In the genomic region with DNA sequence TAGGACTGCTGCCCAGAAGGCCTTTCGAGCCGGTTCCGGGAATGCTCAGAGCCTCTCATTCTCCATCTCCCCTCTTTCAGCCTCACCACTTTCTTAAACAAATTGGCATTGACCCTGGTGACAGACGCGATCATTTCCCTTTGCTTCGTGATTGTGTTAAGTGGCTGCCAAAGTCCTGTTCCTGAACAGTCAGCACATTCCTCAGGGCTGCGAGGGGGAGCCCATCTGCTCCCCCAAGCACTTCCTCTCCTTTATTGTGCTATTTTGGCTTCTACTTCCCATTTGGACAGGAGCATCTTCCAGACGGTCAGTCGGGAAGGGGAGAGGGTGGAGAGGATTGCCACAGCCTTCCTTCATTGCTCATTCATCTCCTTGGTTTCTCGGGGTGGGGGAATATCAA, we compare ENCODE assay signal across 17 mouse cellular contexts. TPM values are rescaled to one million over a fixed set of nuclear protein-coding genes. Genes with fewer than 3 reads are reported as not detected.
A peak's percentile ranks its signal among the peaks of the same experiment; 100 is the strongest.
DNase-seq lines count a peak whose midpoint lies in the region; ATAC-seq and TF ChIP-seq lines count a peak whose summit lies in the region.
"Had no signal": no experiment of that assay in that cellular context is flagged by ENCODE, and none has a peak within 500 bp of the region (broad histone marks: within the 10 kb centered on the region; RNA-seq: fewer than 3 reads in every experiment).

No protein-coding gene starts in this region.

- no peaks in the 10 kb centered on the region for H3K4me1 ChIP-seq in embryonic facial prominence, embryonic 14.5 days (ENCODE audit: control insufficient read depth, insufficient read depth, low read length)
- H3K4me1 ChIP-seq in embryonic facial prominence, embryonic 10.5 days: no peaks in the 10 kb centered on the region
- no peaks in the 10 kb centered on the region for H3K4me1 ChIP-seq in kidney, adult 2 months (ENCODE audit: control insufficient read depth, insufficient read depth, low read length)
- no peaks in the 10 kb centered on the region for H3K4me1 ChIP-seq in lung, postnatal 0 days (ENCODE audit: insufficient read depth, low read depth, low read length)
- H3K4me1 ChIP-seq: limb, embryonic 15.5 days; neural tube, embryonic 15.5 days had no signal

- H3K36me3 ChIP-seq in embryonic facial prominence, embryonic 14.5 days (ENCODE audit: control insufficient read depth, insufficient read depth, low read length): no peaks in the 10 kb centered on the region
- H3K36me3 ChIP-seq in embryonic facial prominence, embryonic 10.5 days (replicated peaks): no peaks in the 10 kb centered on the region
- H3K36me3 ChIP-seq in kidney, adult 2 months (ENCODE audit: control insufficient read depth, insufficient read depth, low read length): no peaks in the 10 kb centered on the region
- H3K36me3 ChIP-seq in lung, postnatal 0 days (ENCODE audit: insufficient read depth, low read length): no peaks in the 10 kb centered on the region
- H3K36me3 ChIP-seq: limb, embryonic 15.5 days; neural tube, embryonic 15.5 days had no signal

- no peak for TF ChIP-seq EP300 in lung, postnatal 0 days (IDR thresholded peaks at IDR 0.05)

- no peaks in the 10 kb centered on the region for H3K9me3 ChIP-seq in embryonic facial prominence, embryonic 14.5 days (ENCODE audit: control insufficient read depth, low read length)
- no peaks in the 10 kb centered on the region for H3K9me3 ChIP-seq in embryonic facial prominence, embryonic 10.5 days
- H3K9me3 ChIP-seq in lung, postnatal 0 days (ENCODE audit: low read length): no peaks in the 10 kb centered on the region
- H3K9me3 ChIP-seq: limb, embryonic 15.5 days; neural tube, embryonic 15.5 days had no signal

- H3K9ac ChIP-seq in embryonic facial prominence, embryonic 14.5 days (ENCODE audit: low read depth, low read length): no peak overlapping the region
- no peak overlapping the region for H3K9ac ChIP-seq in lung, postnatal 0 days (replicated peaks; ENCODE audit: low read depth)
- H3K9ac ChIP-seq: hindbrain, embryonic 14.5 days; limb, embryonic 15.5 days; neural tube, embryonic 15.5 days had no signal

- no peak for ATAC-seq in embryonic facial prominence, embryonic 14.5 days (ENCODE audit: low read depth)
- ATAC-seq in lung, postnatal 0 days: peak; percentile 37
- no peak for ATAC-seq in CD4-positive, CD25-positive, alpha-beta regulatory T cell, adult 4 months
- ATAC-seq: activated CD4-positive, CD25-positive, alpha-beta regulatory T cell, adult 4 months; intestine, postnatal 0 days had no signal

- WGBS in embryonic facial prominence, embryonic 14.5 days: 48% methylated on average over 10 of the region's 10 CpGs
- 65% methylated on average over 10 of the region's 10 CpGs for WGBS in embryonic facial prominence, embryonic 10.5 days
- 37% methylated on average over 10 of the region's 10 CpGs for WGBS in kidney, adult 2 months
- WGBS in lung, postnatal 0 days: 22% methylated on average over 10 of the region's 10 CpGs

- H3K27ac ChIP-seq in embryonic facial prominence, embryonic 14.5 days (replicated peaks; ENCODE audit: low read depth, low read length): no peak overlapping the region
- no peak overlapping the region for H3K27ac ChIP-seq in embryonic facial prominence, embryonic 10.5 days (replicated peaks)
- H3K27ac ChIP-seq in kidney, adult 2 months (ENCODE audit: insufficient read depth, low read depth, low read length): no peak overlapping the region
- H3K27ac ChIP-seq in lung, postnatal 0 days (ENCODE audit: low read length): no peak overlapping the region
- H3K27ac ChIP-seq: hindbrain, embryonic 14.5 days; limb, embryonic 15.5 days; neural tube, embryonic 15.5 days had no signal

- no peak overlapping the region for H3K4me2 ChIP-seq in embryonic facial prominence, embryonic 14.5 days (ENCODE audit: low read depth, low read length)
- no peak overlapping the region for H3K4me2 ChIP-seq in lung, postnatal 0 days (replicated peaks; ENCODE audit: low read depth, low read length)
- H3K4me2 ChIP-seq: hindbrain, embryonic 14.5 days; limb, embryonic 15.5 days; midbrain, embryonic 11.5 days; neural tube, embryonic 15.5 days had no signal

- no peak for TF ChIP-seq POLR2A in kidney, adult 2 months (IDR thresholded peaks at IDR 0.05; ENCODE audit: low read depth, low read length)

- peak; percentile 7 for DNase-seq in embryonic facial prominence, embryonic 14.5 days (ENCODE audit: low spot score)
- DNase-seq in embryonic facial prominence, embryonic 10.5 days (ENCODE audit: low spot score): no peak
- DNase-seq in kidney, adult 2 months: peak; percentile 20
- DNase-seq in kidney, adult 11 months: no peak
- peak; percentile 33 for DNase-seq in lung, postnatal 0 days (ENCODE audit: low spot score)
- DNase-seq in lung, postnatal 14 days: no peak
- DNase-seq in cerebellum, postnatal 36 days: peak; percentile 27 to 38
- DNase-seq: adrenal gland, postnatal 36 days; gastrocnemius, postnatal 25 days; layer of hippocampus, adult 9-11 months had no signal

- no peaks in the 10 kb centered on the region for H3K27me3 ChIP-seq in embryonic facial prominence, embryonic 14.5 days (replicated peaks; ENCODE audit: control insufficient read depth, insufficient read depth, low read length)
- no peaks in the 10 kb centered on the region for H3K27me3 ChIP-seq in embryonic facial prominence, embryonic 10.5 days (replicated peaks; ENCODE audit: low read depth, poor library complexity, severe bottlenecking)
- no peaks in the 10 kb centered on the region for H3K27me3 ChIP-seq in kidney, adult 2 months (replicated peaks; ENCODE audit: control insufficient read depth, insufficient read depth, low read length)
- H3K27me3 ChIP-seq in lung, postnatal 0 days (replicated peaks; ENCODE audit: insufficient read depth, low read length): no peaks in the 10 kb centered on the region
- H3K27me3 ChIP-seq: limb, embryonic 15.5 days; neural tube, embryonic 15.5 days had no signal

- no peak overlapping the region for H3K4me3 ChIP-seq in embryonic facial prominence, embryonic 14.5 days (ENCODE audit: low read depth, low read length)
- no peak overlapping the region for H3K4me3 ChIP-seq in embryonic facial prominence, embryonic 10.5 days
- H3K4me3 ChIP-seq in kidney, adult 2 months (ENCODE audit: insufficient read depth, low read depth, low read length): no peak overlapping the region
- no peak overlapping the region for H3K4me3 ChIP-seq in lung, postnatal 0 days (ENCODE audit: low read depth, low read length)
- H3K4me3 ChIP-seq: limb, embryonic 15.5 days; neural tube, embryonic 15.5 days had no signal

- TF ChIP-seq CTCF in kidney, adult 2 months (conservative IDR thresholded peaks at IDR 0.05; ENCODE audit: insufficient read depth, insufficient read length, low read depth, low read length): no peak
- no peak for TF ChIP-seq CTCF in lung, postnatal 0 days (IDR thresholded peaks at IDR 0.05)

RNA-seq across cellular contexts. Expression of a gene that starts 16.4 kb away (rescaled TPM):
- polyA plus RNA-seq in embryonic facial prominence, embryonic 14.5 days (2014; fragmentation: Nextera tagmentation; extraction: Ambion mirVana): 4.6 and 5.8 TPM in 2 replicates
- 1.2 and 1.3 TPM in 2 replicates for polyA plus RNA-seq in embryonic facial prominence, embryonic 10.5 days (2016; fragmentation: Nextera tagmentation; extraction: Ambion mirVana)
- polyA plus RNA-seq in kidney, adult 2 months (2012; rRNA removed): 25.8 and 32.5 TPM in 2 replicates
- 0.54 and 0.64 TPM in 2 replicates for polyA plus RNA-seq in lung, postnatal 0 days (2015; fragmentation: Nextera tagmentation; extraction: Ambion mirVana)
- polyA plus RNA-seq in CD4-positive, CD25-positive, alpha-beta regulatory T cell, adult 4 months (2017; shearing (Covaris generic)): under 1 TPM in 1 of 2 experiments, not detected in 1; 0.59 TPM

RNA-seq across cellular contexts. Expression of a gene that starts 54.1 kb away (rescaled TPM):
- polyA plus RNA-seq in embryonic facial prominence, embryonic 14.5 days (2014; fragmentation: Nextera tagmentation; extraction: Ambion mirVana): 4.6 and 4.8 TPM in 2 replicates
- 1.2 TPM in 2 replicates for polyA plus RNA-seq in embryonic facial prominence, embryonic 10.5 days (2016; fragmentation: Nextera tagmentation; extraction: Ambion mirVana)
- polyA plus RNA-seq in kidney, adult 2 months (2012; rRNA removed): 1.5 and 6.8 TPM in 2 replicates
- 4.5 and 4.8 TPM in 2 replicates for polyA plus RNA-seq in lung, postnatal 0 days (2015; fragmentation: Nextera tagmentation; extraction: Ambion mirVana)
- polyA plus RNA-seq in CD4-positive, CD25-positive, alpha-beta regulatory T cell, adult 4 months (2017; shearing (Covaris generic)): 100 to 1,000 TPM; 332 to 499 TPM

RNA-seq across cellular contexts. Expression of a gene that starts 57.5 kb away (rescaled TPM):
- polyA plus RNA-seq in embryonic facial prominence, embryonic 14.5 days (2014; fragmentation: Nextera tagmentation; extraction: Ambion mirVana): 10.6 and 11.4 TPM in 2 replicates
- 3.8 and 4.2 TPM in 2 replicates for polyA plus RNA-seq in embryonic facial prominence, embryonic 10.5 days (2016; fragmentation: Nextera tagmentation; extraction: Ambion mirVana)
- 8.1 and 10.8 TPM in 2 replicates for polyA plus RNA-seq in kidney, adult 2 months (2012; rRNA removed)
- polyA plus RNA-seq in lung, postnatal 0 days (2015; fragmentation: Nextera tagmentation; extraction: Ambion mirVana): 12.7 and 12.9 TPM in 2 replicates
- under 1 TPM; 0.30 to 0.37 TPM for polyA plus RNA-seq in CD4-positive, CD25-positive, alpha-beta regulatory T cell, adult 4 months (2017; shearing (Covaris generic))

Comparison
In these comparisons a context has a peak if more than half of its experiments do, and no peak if none do; other contexts are left out.
1. DNase-seq: peak in embryonic facial prominence, embryonic 14.5 days (single experiment), kidney, adult 2 months (single experiment), lung, postnatal 0 days (single experiment) and cerebellum, postnatal 36 days (2 of 2); none in embryonic facial prominence, embryonic 10.5 days (single experiment), kidney, adult 11 months (single experiment) and lung, postnatal 14 days (single experiment).
2. RNA of a gene that starts 54.1 kb away (polyA plus RNA-seq): 332 to 499 TPM in CD4-positive, CD25-positive, alpha-beta regulatory T cell, adult 4 months; 1.5 to 6.8 TPM in kidney, adult 2 months, 4.5 to 4.8 TPM in lung, postnatal 0 days, 4.6 to 4.8 TPM in embryonic facial prominence, embryonic 14.5 days and 1.2 TPM in embryonic facial prominence, embryonic 10.5 days; every median in the first group is over 10 times any median in the second.